Mouse (Mus musculus) ES-CJ7 (cell line): ENCODE data around the gene Gm6460.
"Not testable (repeated sequence)": the region's sequence is repeated elsewhere in the genome, so short reads cannot be mapped to it uniquely, and the experiment has no call there.

ENCODE experiments used
- DNase-seq: peaks from one replicate; pipeline ENCODE4 v3.0.0; 2011; ENCODE audit warnings: low read depth, low spot score

Gm6460 gene

DNA sequence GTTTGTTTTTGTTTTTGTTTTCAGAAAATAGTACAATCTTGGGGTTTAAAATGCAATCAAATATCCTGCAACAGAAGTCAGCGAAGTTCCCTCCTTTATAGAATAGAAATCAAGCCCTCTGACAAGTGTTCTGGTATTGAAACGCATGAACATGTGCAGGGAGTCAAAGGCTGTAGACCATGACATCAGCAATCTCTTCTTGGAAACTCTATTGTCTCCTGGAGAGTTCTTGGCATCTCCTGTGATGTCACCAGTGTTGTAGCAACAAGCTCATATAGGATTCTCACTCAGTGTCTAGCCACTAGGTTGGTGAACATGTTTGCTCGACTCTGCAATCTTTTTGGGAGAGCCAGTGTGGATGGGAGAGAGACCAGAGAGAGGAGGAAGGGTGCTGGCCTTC, at the start of gene Gm6460:
TSS of gene Gm6460 (plus strand) at position 301 of the 400 bp plus-strand sequence.
- DNase-seq, result not testable (repeated sequence)
